Mouse (Mus musculus) inflammation-experienced regulatory T-cells (primary cell): ENCODE results near the gene 2900011O08Rik. TPM values are rescaled to one million over a fixed set of nuclear protein-coding genes. Genes with fewer than 3 reads are reported as not detected.

Source experiments
- polyA plus RNA-seq, 2 experiments: library from polyadenylated mRNA; unstranded; fragments of 100-300 nt; shearing (Covaris generic); gene quantifications; one replicate each; pipeline ENCODE4 v1.2.1; 2017

Gene 2900011O08Rik
- 1 to 10 TPM in 1 of 2 experiments, under 1 TPM in 1; 0.19 to 3.1 TPM for polyA plus RNA-seq

GRCm38 (mm10) chr16:13986574-13987478 is at the start of gene 2900011O08Rik, which contains the start of gene Ifitm7:
TSS of gene 2900011O08Rik (plus strand) at chr16:13986604.
TSS of gene Ifitm7 (minus strand) at chr16:13986888.

Other genes starting within 250 kb of the 2900011O08Rik start
- 10 to 100 TPM; 35.7 to 43.4 TPM for gene Rrn3, start 205.9 kb upstream of the 2900011O08Rik start, polyA plus RNA-seq
- gene Ntan1, start 167.8 kb upstream of the 2900011O08Rik start, polyA plus RNA-seq = 100 to 1,000 TPM; 126 to 181 TPM
- gene Pdxdc1, start 83.5 kb upstream of the 2900011O08Rik start, polyA plus RNA-seq = 10 to 100 TPM; 50.2 to 51.5 TPM
- 1 to 10 TPM in 1 of 2 experiments, under 1 TPM in 1; 0.66 to 3.4 TPM for gene Mpv17l, start 83.4 kb upstream of the 2900011O08Rik start, polyA plus RNA-seq
- 1 to 10 TPM in 1 of 2 experiments, under 1 TPM in 1; 0.74 to 1.2 TPM for gene Ifitm7, start 284 bp downstream of the 2900011O08Rik start, polyA plus RNA-seq
- 10 to 100 TPM; 75.7 to 91.9 TPM for gene Nde1, start 176.7 kb downstream of the 2900011O08Rik start, polyA plus RNA-seq
- 1 to 10 TPM; 6.5 to 7.2 TPM for gene Marf1, start 176.7 kb downstream of the 2900011O08Rik start, polyA plus RNA-seq